Mouse (Mus musculus) layer of hippocampus, adult 2 months (tissue): ENCODE results near the gene Dqx1. TPM values are rescaled to one million over a fixed set of nuclear protein-coding genes. Genes with fewer than 3 reads are reported as not detected.
A peak's percentile ranks its signal among the peaks of the same experiment; 100 is the strongest.

Experiments used
- DNase-seq, 2 experiments: peaks; one replicate each; pipeline ENCODE4 v3.0.0; 2022; ENCODE audit warnings: low spot score in 2 of 2
- H3K27ac ChIP-seq: fragments of 200-600 bp; 2 replicates; pipeline ENCODE4 v1.8.1; 2022
- H3K4me3 ChIP-seq: fragments of 200-600 bp; 2 replicates; pipeline ENCODE4 v1.8.1; 2022; ENCODE audit warnings: mild to moderate bottlenecking
- CTCF ChIP-seq: fragments of 200-600 bp; conservative IDR thresholded peaks from 2 replicates; pipeline ENCODE4 v1.8.1; 2022; ENCODE audit warnings: antibody characterized with exemption, mild to moderate bottlenecking, moderate library complexity
- total RNA-seq, 2 experiments: library from RNA; stranded (reverse); gene quantifications; 2 replicates each; pipeline ENCODE4 v1.2.3; 2021

The Dqx1 gene
- total RNA-seq, 2 experiments from 2014 or later: 0.69 to 0.79 TPM

DNA sequence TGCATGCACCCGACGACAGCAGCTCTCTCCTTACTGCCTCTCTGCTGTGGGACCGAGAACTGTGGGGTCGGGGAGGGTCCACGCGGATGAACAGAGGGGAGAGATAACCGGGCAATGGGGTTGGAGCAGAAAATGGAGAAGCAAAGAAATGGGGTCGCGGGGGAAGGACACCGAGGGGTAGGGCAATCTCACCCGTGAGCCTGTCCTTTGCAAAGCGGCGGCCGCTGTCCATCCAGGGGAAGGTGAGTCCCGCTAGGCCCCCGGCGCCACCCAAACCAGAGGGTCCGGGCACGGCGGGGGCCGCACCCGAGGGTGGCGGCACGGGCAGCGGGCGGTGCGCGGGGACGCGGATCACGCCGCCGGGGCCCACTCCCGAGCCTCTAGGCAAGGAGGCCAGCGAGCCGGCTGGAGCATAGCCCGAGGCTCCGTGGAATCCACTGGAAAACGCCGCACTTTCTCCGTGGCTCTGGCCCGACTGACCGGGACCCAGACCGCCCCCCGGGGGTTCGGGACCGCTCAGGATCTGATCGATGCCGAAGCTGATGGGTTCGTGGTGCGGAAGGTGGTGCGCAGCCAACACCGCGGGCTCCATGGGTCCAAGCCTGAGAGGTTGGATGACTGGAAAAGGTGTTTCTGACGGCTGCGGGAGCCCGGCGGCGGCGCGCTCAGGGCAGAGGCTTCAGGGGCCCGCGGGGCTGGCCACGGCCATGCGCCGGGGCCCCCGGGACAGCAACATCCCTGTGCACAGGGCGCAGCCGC lies 12.0 kb downstream of the Dqx1 start:
- H3K4me3 ChIP-seq: no peak overlapping the region
- no peak for TF ChIP-seq CTCF
- H3K27ac ChIP-seq: no peak overlapping the region
- DNase-seq: no peak

DNA sequence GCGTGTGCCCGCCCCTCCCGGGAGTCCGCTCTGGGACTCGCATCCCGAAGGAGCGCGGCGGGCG lies 12.4 kb downstream of the Dqx1 start, which contains the start of gene Tlx2:
Tlx2 (minus strand) TSS at position 47 of the 64 bp plus-strand sequence.
- DNase-seq: no peak
- H3K27ac ChIP-seq: no peak within 1 kb of the TSS
- no peak within 1 kb of the TSS for H3K4me3 ChIP-seq
- no peak for TF ChIP-seq CTCF

DNA sequence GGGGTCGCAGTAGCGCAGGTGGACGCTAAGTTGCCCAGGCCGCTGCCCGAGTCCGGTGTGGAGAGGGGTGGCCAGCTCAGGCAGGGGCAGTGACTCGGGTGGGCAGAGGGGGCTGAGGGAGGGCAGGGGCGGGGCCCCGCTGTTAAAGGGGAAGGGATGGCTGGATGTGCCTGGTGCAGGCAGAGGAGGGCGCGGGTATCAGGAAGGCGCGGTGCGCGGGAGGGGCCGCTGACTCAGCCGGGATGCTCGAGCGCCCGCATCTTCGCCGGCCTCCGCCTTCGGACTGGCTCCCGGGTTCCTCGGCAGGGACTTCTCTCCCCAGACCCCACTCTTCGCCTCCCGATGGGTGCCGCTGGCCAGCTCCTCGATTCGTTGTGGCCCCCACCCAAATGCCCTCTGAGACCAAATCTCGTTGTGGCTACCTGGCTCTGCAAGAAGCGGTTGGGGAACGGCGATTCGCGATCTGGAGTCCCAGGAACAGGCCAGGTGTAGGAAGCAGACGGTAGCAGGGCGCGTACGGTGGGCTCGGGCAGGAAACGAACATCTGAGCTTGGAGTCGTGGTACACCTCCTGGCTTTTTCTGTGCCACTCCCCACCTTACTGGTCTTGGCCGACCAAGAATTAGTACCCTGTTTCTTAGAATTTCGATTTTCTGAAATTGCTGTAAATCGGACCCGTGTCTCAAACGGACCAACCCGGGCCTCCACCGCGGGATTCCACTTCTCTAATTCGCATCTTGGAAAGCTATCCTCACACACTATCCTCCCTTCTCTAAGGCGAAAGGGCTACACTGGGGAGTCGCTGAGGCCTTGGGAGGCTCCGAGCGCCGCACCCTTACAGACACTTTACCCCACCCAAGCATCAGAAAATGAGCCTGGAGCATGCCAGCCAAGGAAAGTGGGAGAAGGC lies 12.9 kb downstream of the Dqx1 start:
- H3K27ac ChIP-seq: no peak overlapping the region
- no peak overlapping the region for H3K4me3 ChIP-seq
- DNase-seq: no peak
- TF ChIP-seq CTCF: no peak

DNA sequence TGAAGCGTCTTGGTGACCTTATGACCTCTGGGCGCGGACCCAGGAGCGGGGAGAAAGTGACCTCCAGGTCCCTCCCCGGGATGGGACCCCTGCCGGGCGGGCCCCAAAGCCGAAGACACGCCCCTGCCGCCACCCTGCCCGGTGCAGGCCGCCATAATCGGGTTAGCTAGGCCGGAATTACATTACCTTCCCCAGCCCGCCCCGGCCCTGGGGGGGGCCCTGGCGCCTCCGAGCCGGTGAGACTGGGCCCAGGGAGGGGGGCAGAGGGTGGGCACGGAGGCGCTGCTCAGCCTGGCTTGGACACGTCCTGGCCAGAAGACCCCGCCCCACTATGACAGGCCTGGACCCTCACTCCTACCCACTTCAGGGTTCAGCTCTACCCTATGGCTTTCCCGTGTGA lies 13.6 kb downstream of the Dqx1 start:
- Histone ChIP-seq H3K27ac (no peak overlapping the region), H3K4me3 (no peak overlapping the region)
- DNase-seq: no peak
- TF ChIP-seq CTCF: no peak

DNA sequence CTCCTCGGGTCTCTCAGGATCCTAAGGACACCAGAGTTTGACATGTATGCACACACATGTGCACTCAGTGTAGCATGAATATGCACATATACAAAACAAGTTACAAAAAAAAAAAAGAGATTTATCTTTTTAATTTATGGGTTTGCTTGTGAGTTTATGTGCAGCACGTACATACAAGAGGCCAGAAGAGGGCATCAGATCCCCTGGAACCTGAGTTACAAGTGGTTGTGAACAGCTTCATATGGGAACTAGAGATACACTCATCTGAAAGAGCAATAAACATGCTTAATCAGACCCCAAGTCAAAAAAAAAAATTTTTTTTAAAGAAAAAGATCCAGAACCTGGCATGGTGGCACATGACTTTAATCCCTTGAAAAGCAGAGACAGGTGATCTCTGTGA lies 17.3 kb downstream of the Dqx1 start:
- TF ChIP-seq CTCF: peak; percentile 49
- H3K27ac ChIP-seq: no peak overlapping the region
- no peak for DNase-seq
- no peak overlapping the region for H3K4me3 ChIP-seq

DNA sequence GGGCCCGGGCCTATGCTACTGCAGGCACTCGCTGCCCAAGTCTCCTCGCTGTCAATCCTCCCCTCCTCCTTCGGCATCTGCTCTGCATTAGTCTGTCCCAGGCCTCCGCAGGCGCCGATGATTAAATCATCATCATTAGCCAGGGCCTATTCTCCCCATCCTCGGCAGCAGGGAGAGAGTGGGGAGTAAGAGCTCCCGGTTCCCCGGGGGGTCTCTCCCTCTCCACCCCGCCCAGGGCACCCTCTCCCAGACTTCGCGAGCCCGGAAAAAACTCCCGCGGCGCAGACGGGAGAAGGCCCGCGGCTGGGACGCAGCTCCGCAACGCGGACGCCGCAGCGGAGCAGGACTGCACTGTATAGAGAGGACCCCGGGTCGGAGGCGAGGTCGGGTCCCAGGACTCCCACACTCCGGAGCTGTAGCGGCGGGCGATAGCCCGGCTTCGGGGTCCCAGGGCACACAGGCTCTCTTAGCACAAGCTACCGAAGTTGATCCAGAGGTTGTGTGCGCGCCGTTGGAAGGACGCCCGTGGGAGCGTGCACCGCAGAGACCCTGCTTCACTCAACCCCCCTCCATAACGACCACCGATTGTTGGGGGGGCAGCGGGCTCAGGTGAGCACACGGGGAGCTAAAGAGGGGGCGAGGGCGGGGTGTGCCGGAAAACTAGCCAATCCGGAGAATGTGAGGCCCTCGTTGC lies 20.1 kb downstream of the Dqx1 start, which contains the start of gene Pcgf1:
Pcgf1 (plus strand) TSS at position 240 of the 694 bp plus-strand sequence.
- H3K4me3 ChIP-seq: peak within 1 kb of the TSS; percentile 95
- peak within 1 kb of the TSS; percentile 99 for H3K27ac ChIP-seq
- TF ChIP-seq CTCF: no peak
- DNase-seq: peak; percentile 19 to 60

DNA sequence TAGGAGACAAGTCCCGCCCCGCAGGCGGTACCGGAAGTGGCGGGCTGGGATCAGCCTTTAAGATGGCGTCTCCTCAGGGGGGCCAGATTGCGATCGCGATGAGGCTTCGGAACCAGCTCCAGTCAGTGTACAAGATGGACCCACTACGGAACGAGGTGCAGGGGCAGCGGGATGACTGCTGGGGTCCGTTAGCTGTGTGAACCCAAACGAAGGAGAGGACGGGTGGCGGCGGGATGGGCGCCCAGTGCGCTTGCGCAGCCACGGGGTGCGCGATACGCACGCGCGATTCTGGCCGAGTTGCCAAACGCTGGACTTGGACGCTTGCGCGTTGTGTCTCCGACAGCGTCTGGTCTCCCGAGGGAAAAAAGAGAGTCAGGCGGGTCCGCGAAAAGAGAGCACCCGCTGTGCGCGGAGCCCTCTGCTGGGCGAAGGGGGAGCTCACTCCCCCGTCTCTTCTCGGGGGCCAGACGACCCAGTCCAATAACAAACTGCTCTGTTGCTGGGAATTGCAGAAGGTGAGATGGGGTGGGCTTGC lies 20.7 kb downstream of the Dqx1 start:
- TF ChIP-seq CTCF: peak; percentile 82
- peak overlapping the region; percentile 95 for H3K4me3 ChIP-seq
- peak overlapping the region; percentile 99 for H3K27ac ChIP-seq
- peak; percentile 97 to 100 for DNase-seq

DNA sequence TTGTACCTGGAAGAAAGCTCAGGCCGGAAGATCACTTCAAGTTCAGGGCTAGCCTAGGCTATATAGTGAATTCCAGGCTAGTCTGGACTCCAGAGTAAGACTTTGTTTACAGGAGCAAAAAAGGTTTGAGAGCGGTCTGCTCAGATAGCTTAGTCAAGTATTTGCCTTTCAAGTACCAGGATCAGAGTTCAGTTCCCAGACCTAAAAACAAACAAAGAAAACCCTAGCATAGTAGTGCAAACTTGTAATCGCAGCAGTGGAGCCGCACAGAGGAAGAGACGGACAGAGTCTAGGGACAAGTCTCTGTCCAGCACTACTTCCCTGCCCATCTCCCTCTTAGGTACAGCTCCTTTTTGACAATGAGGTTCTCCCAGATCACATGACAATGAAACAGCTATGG lies 22.6 kb downstream of the Dqx1 start:
- no peak for DNase-seq
- no peak overlapping the region for H3K4me3 ChIP-seq
- no peak overlapping the region for H3K27ac ChIP-seq
- no peak for TF ChIP-seq CTCF

DNA sequence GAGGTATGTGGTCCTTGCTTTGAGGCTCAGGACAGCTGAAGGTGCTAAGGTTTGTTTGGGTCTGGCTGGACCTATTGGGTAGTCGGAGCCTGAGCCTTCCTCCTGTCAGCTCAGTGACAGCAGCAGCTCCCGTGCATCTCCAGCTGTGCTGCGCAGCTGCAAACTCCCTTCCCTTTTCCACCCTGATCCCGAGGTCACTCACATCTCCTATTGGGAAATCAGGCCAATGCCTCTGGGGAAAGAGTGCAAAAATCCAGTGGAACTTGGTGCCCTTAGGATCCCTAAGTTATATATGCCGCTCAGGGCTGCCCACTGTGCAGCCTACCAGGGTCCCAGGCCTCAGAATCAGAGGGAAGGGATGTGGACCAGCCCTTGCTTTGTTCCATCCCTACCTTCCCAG lies 25.9 kb downstream of the Dqx1 start:
- TF ChIP-seq CTCF: no peak
- DNase-seq: no peak
- Histone ChIP-seq H3K4me3 (no peak overlapping the region), H3K27ac (no peak overlapping the region)

DNA sequence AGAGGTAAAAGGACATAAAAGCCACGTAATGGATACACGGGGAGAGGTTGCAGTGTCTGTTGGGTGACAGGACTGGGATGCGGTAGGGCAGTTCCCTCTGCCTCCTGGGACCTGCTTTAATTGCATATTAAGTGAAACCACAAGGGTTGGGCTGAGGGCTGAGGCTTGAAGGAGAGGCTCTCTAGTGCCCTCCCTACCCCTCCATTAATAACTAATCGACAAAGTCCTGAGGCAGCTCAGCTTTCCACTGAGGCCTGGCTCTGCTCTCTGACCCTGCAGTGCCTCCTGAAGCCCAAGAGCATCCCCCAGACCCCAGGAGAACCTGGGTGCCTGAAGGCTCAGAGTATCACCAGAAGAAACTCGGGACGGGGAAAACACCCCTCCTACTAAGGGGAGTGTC lies 26.8 kb downstream of the Dqx1 start:
- no peak for TF ChIP-seq CTCF
- Histone ChIP-seq H3K4me3 (no peak overlapping the region), H3K27ac (no peak overlapping the region)
- DNase-seq: no peak

DNA sequence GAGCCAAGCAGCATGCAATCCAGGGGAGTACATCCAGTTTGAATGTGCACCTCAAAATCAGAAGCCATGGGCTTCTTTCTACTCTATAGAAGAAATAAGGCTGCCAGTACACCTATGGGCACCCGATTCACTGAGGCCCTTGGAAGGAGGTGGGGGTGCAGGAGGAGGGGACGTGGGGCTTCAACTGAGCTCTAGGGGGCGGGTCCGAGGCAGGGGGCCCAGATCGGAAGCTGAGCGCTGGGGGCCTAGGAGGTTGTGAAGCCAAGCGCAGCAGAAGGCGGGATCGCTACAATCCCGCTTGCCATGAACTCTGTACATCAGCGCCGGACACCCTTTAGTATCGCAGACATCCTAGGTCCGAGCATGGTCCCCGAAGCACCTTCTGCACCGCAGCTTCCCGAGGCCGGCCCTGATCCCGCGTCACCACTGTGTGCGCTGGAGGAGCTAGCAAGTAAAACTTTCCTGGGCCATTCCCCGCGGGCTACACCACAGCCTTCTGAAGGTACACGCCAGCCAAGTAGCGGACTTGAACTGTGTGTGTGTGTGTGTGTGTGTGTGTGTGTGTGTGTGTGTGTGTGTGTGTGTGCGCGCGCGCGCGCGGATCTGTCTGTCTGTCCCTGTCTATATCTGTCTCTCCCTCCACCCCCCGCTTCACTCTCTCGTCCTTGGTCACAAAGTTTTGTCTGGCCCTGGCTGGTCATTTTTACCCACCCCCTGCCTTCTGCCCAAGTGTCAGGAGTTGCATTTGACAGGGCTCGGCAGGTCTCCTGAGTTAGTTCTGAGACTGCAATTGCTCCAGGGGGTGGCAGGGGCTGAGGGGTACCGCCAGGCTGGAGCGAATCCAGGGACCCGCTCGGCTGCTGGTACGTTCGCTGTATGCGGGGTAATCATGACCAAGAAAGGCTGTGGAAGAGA lies 28.7 kb downstream of the Dqx1 start, which contains the start of gene Lbx2:
Lbx2 (plus strand) TSS at position 247 of the 915 bp plus-strand sequence.
- Histone ChIP-seq H3K4me3 (no peak within 1 kb of the TSS; the same call in 1 of the 2 replicates), H3K27ac (no peak within 1 kb of the TSS)
- TF ChIP-seq CTCF: no peak
- no peak for DNase-seq
